Mouse (Mus musculus) layer of hippocampus, postnatal 36 days (tissue): ENCODE measurements around the gene Ydjc. TPM values are rescaled to one million over a fixed set of nuclear protein-coding genes. Genes with fewer than 3 reads are reported as not detected.

Experiments used
- microRNA-seq, 2 experiments: library from miRNA; unstranded; fragments of <30 nt; microRNA quantifications; one replicate each; pipeline ENCODE4 v1.2.0; 2021
- total RNA-seq, 2 experiments: library from RNA; stranded (reverse); gene quantifications; 2 replicates each; pipeline ENCODE4 v1.2.3; 2021

Ydjc gene
- total RNA-seq, 2 experiments from 2014 or later = 27.2 to 29.3 TPM

Small RNA genes lying within 50 kb of the gene (microRNA-seq; reads per million reads assigned to microRNA genes)
- gene Mir130b (52.5 to 63.9 reads per million in 2 experiments), gene Mir301b (2.5 to 3.9 reads per million in 2 experiments)

Other genes with a start within 250 kb of the Ydjc start
- gene Ppm1f, start 248.2 kb upstream of the Ydjc start, total RNA-seq = 10 to 100 TPM; 47.0 to 49.5 TPM
- 100 to 1,000 TPM; 522 to 529 TPM for gene Mapk1, start 161.2 kb upstream of the Ydjc start, total RNA-seq
- gene Ypel1, start 74.9 kb upstream of the Ydjc start, total RNA-seq = 10 to 100 TPM; 35.4 to 38.5 TPM
- gene Ppil2, start 33.4 kb upstream of the Ydjc start, total RNA-seq = 100 to 1,000 TPM in 1 of 2 experiments, 10 to 100 TPM in 1; 84.9 to 102 TPM
- 1 to 10 TPM in 1 of 2 experiments, under 1 TPM in 1; 0.94 to 1.4 TPM for gene 2610318N02Rik, start 19.5 kb upstream of the Ydjc start, total RNA-seq
- gene Sdf2l1, start 12.2 kb upstream of the Ydjc start, total RNA-seq = 10 to 100 TPM; 36.6 to 52.7 TPM
- gene Ccdc116, start 2.6 kb downstream of the Ydjc start, total RNA-seq = 1 to 10 TPM; 1.5 to 1.7 TPM
- 100 to 1,000 TPM; 157 to 159 TPM for gene Ube2l3, start 58.0 kb downstream of the Ydjc start, total RNA-seq
- gene Rimbp3, start 64.0 kb downstream of the Ydjc start, total RNA-seq = 1 to 10 TPM; 3.0 to 3.5 TPM
- 1 to 10 TPM; 4.5 to 5.9 TPM for gene Hic2, start 89.0 kb downstream of the Ydjc start, total RNA-seq
- gene Tmem191c, start 131.5 kb downstream of the Ydjc start, total RNA-seq = 100 to 1,000 TPM in 1 of 2 experiments, 10 to 100 TPM in 1; 91.2 to 112 TPM
- gene Serpind1, start 186.8 kb downstream of the Ydjc start, total RNA-seq = 1 to 10 TPM in 1 of 2 experiments, under 1 TPM in 1; 0.97 to 1.1 TPM